Mouse (Mus musculus) heart, embryonic 15.5 days (tissue): Measurements from ENCODE around the gene Kansl3. TPM values are rescaled to one million over a fixed set of nuclear protein-coding genes. Genes with fewer than 3 reads are reported as not detected.

Experiments
- microRNA-seq: library from miRNA; unstranded; fragments of <30 nt; microRNA quantifications from one replicate; pipeline ENCODE4, GENCODE M21; 2016
- polyA plus RNA-seq: library from polyadenylated mRNA; unstranded; fragments of >200 nt; fragmentation: Nextera tagmentation; extraction: Ambion mirVana; gene quantifications from 2 replicates; pipeline ENCODE4 v1.2.1, GENCODE M21; 2015

Gene Kansl3
- polyA plus RNA-seq, 1 experiment from 2014 or later, result 39.4 TPM

Small RNA genes within 50 kb of the gene (microRNA-seq; reads per million reads assigned to microRNA genes)
- gene Mir6898, result not detected

Other genes starting within 250 kb of the Kansl3 start
- 26.7 and 40.0 TPM in 2 replicates for gene Uggt1, start 124.5 kb downstream of the Kansl3 start, polyA plus RNA-seq
- 4.5 and 5.8 TPM in 2 replicates for gene Neurl3, start 94.5 kb downstream of the Kansl3 start, polyA plus RNA-seq
- 13.1 and 19.4 TPM in 2 replicates for gene Arid5a, start 61.4 kb downstream of the Kansl3 start, polyA plus RNA-seq
- 0.67 and 0.81 TPM in 2 replicates for gene Fer1l5, start 3.1 kb upstream of the Kansl3 start, polyA plus RNA-seq
- 41.5 and 48.2 TPM in 2 replicates for gene Lman2l, start 76.1 kb upstream of the Kansl3 start, polyA plus RNA-seq
- gene Cnnm4, start 102.4 kb upstream of the Kansl3 start, polyA plus RNA-seq, result 5.4 and 6.9 TPM in 2 replicates
- 2.4 and 3.5 TPM in 2 replicates for gene Cnnm3, start 142.7 kb upstream of the Kansl3 start, polyA plus RNA-seq
- gene Ankrd23, start 167.7 kb upstream of the Kansl3 start, polyA plus RNA-seq, result 25.3 and 26.7 TPM in 2 replicates
- 0.22 TPM in 1 of 2 replicates, not detected in the other for gene Gm42417, start 170.2 kb upstream of the Kansl3 start, polyA plus RNA-seq
- gene Ankrd39, start 178.3 kb upstream of the Kansl3 start, polyA plus RNA-seq, result 27.3 and 30.4 TPM in 2 replicates
- 7.9 and 10.9 TPM in 2 replicates for gene Sema4c, start 189.2 kb upstream of the Kansl3 start, polyA plus RNA-seq